Mouse (Mus musculus) intestine, embryonic 15.5 days (tissue): ENCODE data around the gene Zfp689. TPM values are rescaled to one million over a fixed set of nuclear protein-coding genes. Genes with fewer than 3 reads are reported as not detected.

Experiments used
- ATAC-seq: fragments of 200-750 bp; cut with Nextera tagmentation; 2 replicates; pipeline ENCODE4 v1.8.0; 2017; ENCODE audit warnings: moderate TSS enrichment, moderate library complexity
- H3K27ac ChIP-seq: fragments of 300-500 bp; sonication (generic); 2 replicates; pipeline ENCODE4 v1.5.1; 2015; ENCODE audit warnings: mild to moderate bottlenecking, inconsistent platforms
- H3K27me3 ChIP-seq: fragments of 300-500 bp; sonication (generic); replicated peaks from 2 replicates; pipeline ENCODE4 v1.6.1; 2015; ENCODE audit warnings: inconsistent platforms
- H3K36me3 ChIP-seq: fragments of 300-500 bp; sonication (generic); 2 replicates; pipeline ENCODE4 v1.6.1; 2015; ENCODE audit warnings: inconsistent platforms
- H3K4me1 ChIP-seq: fragments of 300-500 bp; sonication (generic); replicated peaks from 2 replicates; pipeline ENCODE4 v1.6.1; 2015; ENCODE audit warnings: inconsistent platforms
- H3K4me2 ChIP-seq: fragments of 300-500 bp; sonication (generic); replicated peaks from 2 replicates; pipeline ENCODE4 v1.6.1; 2015; ENCODE audit warnings: mild to moderate bottlenecking, inconsistent platforms
- H3K4me3 ChIP-seq: fragments of 300-500 bp; sonication (generic); replicated peaks from 2 replicates; pipeline ENCODE4 v1.5.1; 2015; ENCODE audit warnings: inconsistent platforms
- H3K9ac ChIP-seq: fragments of 300-500 bp; sonication (generic); 2 replicates; pipeline ENCODE4 v1.6.1; 2015; ENCODE audit warnings: inconsistent platforms
- H3K9me3 ChIP-seq: fragments of 300-500 bp; sonication (generic); 2 replicates; pipeline ENCODE4 v1.6.1; 2016; ENCODE audit warnings: inconsistent platforms
- WGBS: fragments of 180-500 bp; shearing (Covaris S2); methylation state at CpG from one replicate; pipeline ENCODE4 v1.1.7; 2015; 5-methylcytosine and 5-hydroxymethylcytosine counted together
- polyA plus RNA-seq: library from polyadenylated mRNA; unstranded; fragments of >200 nt; fragmentation: Nextera tagmentation; extraction: Ambion mirVana; gene quantifications from 2 replicates; pipeline ENCODE4 v1.2.1, GENCODE M21; 2015

The Zfp689 gene
- polyA plus RNA-seq, 1 experiment from 2014 or later = 5.9 TPM

- peak overlapping the region; percentile 97 for H3K27ac ChIP-seq
- H3K4me3 ChIP-seq = peak overlapping the region; percentile 98
- H3K27me3 ChIP-seq = no peaks in the 10 kb centered on the region
- peak overlapping the region; percentile 92 for H3K9ac ChIP-seq
- WGBS = under 1% methylated on average over 50 of the region's 50 CpGs
- H3K36me3 ChIP-seq = peaks cover 34% of the 10 kb centered on the region
- H3K9me3 ChIP-seq = no peaks in the 10 kb centered on the region
- peaks cover 16% of the 10 kb centered on the region for H3K4me1 ChIP-seq
- peak overlapping the region; percentile 87 for H3K4me2 ChIP-seq
- peak; percentile 94 for ATAC-seq
Observed at GRCm38 (mm10) chr7:127477687-127478634, 29.0 kb upstream of the Zfp689 start.

GRCm38 (mm10) chr7:127476855-127477254 is 27.9 kb upstream of the Zfp689 start:
- peak overlapping the region; percentile 98; the same call in 1 of the 2 replicates for H3K4me3 ChIP-seq
- H3K4me1 ChIP-seq = peaks cover 16% of the 10 kb centered on the region
- H3K27ac ChIP-seq = peak overlapping the region; percentile 97; the same call in 1 of the 2 replicates
- H3K27me3 ChIP-seq = no peaks in the 10 kb centered on the region
- no peak for ATAC-seq
- H3K9me3 ChIP-seq = no peaks in the 10 kb centered on the region
- 67% methylated on average over 4 of the region's 4 CpGs for WGBS
- peaks cover 29% of the 10 kb centered on the region for H3K36me3 ChIP-seq
- H3K9ac ChIP-seq = no peak overlapping the region; the same call in 1 of the 2 replicates
- peak overlapping the region; percentile 87 for H3K4me2 ChIP-seq

- Histone ChIP-seq H3K27ac (no peak overlapping the region), H3K9ac (no peak overlapping the region), H3K9me3 (no peaks in the 10 kb centered on the region), H3K4me2 (no peak overlapping the region), H3K36me3 (peaks cover 29% of the 10 kb centered on the region), H3K27me3 (no peaks in the 10 kb centered on the region), H3K4me3 (no peak overlapping the region), H3K4me1 (peaks cover 16% of the 10 kb centered on the region)
- ATAC-seq = no peak
- 94% methylated on average over 11 of the region's 11 CpGs for WGBS
Observed at GRCm38 (mm10) chr7:127476336-127476735, 27.4 kb upstream of the Zfp689 start.

GRCm38 (mm10) chr7:127475186-127475740 is 26.3 kb upstream of the Zfp689 start:
- Histone ChIP-seq H3K9ac (no peak overlapping the region), H3K4me3 (no peak overlapping the region), H3K27ac (no peak overlapping the region), H3K9me3 (no peaks in the 10 kb centered on the region), H3K27me3 (no peaks in the 10 kb centered on the region), H3K4me2 (no peak overlapping the region), H3K36me3 (peaks cover 29% of the 10 kb centered on the region), H3K4me1 (peaks cover 8% of the 10 kb centered on the region)
- ATAC-seq = no peak
- WGBS = 93% methylated on average over 11 of the region's 11 CpGs

GRCm38 (mm10) chr7:127474378-127475070 is 25.6 kb upstream of the Zfp689 start:
- Histone ChIP-seq H3K4me1 (peaks cover 8% of the 10 kb centered on the region; the same call in 1 of the 2 replicates), H3K27me3 (no peaks in the 10 kb centered on the region), H3K36me3 (peaks cover 29% of the 10 kb centered on the region), H3K27ac (no peak overlapping the region), H3K9ac (no peak overlapping the region), H3K9me3 (no peaks in the 10 kb centered on the region), H3K4me2 (no peak overlapping the region), H3K4me3 (no peak overlapping the region)
- no peak for ATAC-seq
- 74% methylated on average over 6 of the region's 6 CpGs for WGBS

- Histone ChIP-seq H3K9me3 (no peaks in the 10 kb centered on the region), H3K36me3 (peaks cover 29% of the 10 kb centered on the region), H3K4me3 (no peak overlapping the region), H3K4me1 (peaks cover 12% of the 10 kb centered on the region; the same call in 1 of the 2 replicates), H3K4me2 (no peak overlapping the region), H3K27me3 (no peaks in the 10 kb centered on the region), H3K27ac (no peak overlapping the region), H3K9ac (no peak overlapping the region)
- 90% methylated on average over 5 of the region's 5 CpGs for WGBS
- no peak for ATAC-seq
Observed at GRCm38 (mm10) chr7:127473705-127474104, 24.7 kb upstream of the Zfp689 start.

GRCm38 (mm10) chr7:127472060-127472459 is 23.1 kb upstream of the Zfp689 start:
- Histone ChIP-seq H3K27me3 (no peaks in the 10 kb centered on the region), H3K27ac (peak overlapping the region; percentile 99), H3K9me3 (no peaks in the 10 kb centered on the region), H3K36me3 (peaks cover 34% of the 10 kb centered on the region), H3K4me1 (peaks cover 11% of the 10 kb centered on the region; the same call in 1 of the 2 replicates), H3K4me2 (peak overlapping the region; percentile 89), H3K9ac (peak overlapping the region; percentile 89), H3K4me3 (peak overlapping the region; percentile 84)
- no peak for ATAC-seq
- WGBS = 2% methylated on average over 7 of the region's 7 CpGs

GRCm38 (mm10) chr7:127471646-127472010 is 22.7 kb upstream of the Zfp689 start:
- no peaks in the 10 kb centered on the region for H3K27me3 ChIP-seq
- WGBS = 1% methylated on average over 24 of the region's 25 CpGs
- peaks cover 34% of the 10 kb centered on the region for H3K36me3 ChIP-seq
- 0 out of 2 replicates have a peak, but pooled peaks cover 7% of the 10 kb centered on the region for H3K4me1 ChIP-seq
- peak; percentile 54 for ATAC-seq
- H3K9me3 ChIP-seq = no peaks in the 10 kb centered on the region
- peak overlapping the region; percentile 89 for H3K9ac ChIP-seq
- H3K27ac ChIP-seq = peak overlapping the region; percentile 99
- H3K4me2 ChIP-seq = peak overlapping the region; percentile 89
- H3K4me3 ChIP-seq = peak overlapping the region; percentile 84

- Histone ChIP-seq H3K27me3 (no peaks in the 10 kb centered on the region), H3K4me3 (peak overlapping the region; percentile 84), H3K4me1 (0 out of 2 replicates have a peak, but pooled peaks cover 7% of the 10 kb centered on the region), H3K36me3 (peaks cover 30% of the 10 kb centered on the region), H3K27ac (peak overlapping the region; percentile 99), H3K4me2 (peak overlapping the region; percentile 89), H3K9me3 (no peaks in the 10 kb centered on the region), H3K9ac (peak overlapping the region; percentile 89)
- ATAC-seq = peak; percentile 94
- under 1% methylated on average over 46 of the region's 46 CpGs for WGBS
Observed at GRCm38 (mm10) chr7:127470743-127471645, 22.0 kb upstream of the Zfp689 start.

- H3K36me3 ChIP-seq = peaks cover 22% of the 10 kb centered on the region
Observed at GRCm38 (mm10) chr7:127470011-127470715, 21.2 kb upstream of the Zfp689 start.

GRCm38 (mm10) chr7:127466606-127467005 is 17.6 kb upstream of the Zfp689 start:
- no peak overlapping the region for H3K4me2 ChIP-seq
- H3K27ac ChIP-seq = no peak overlapping the region
- H3K9me3 ChIP-seq = no peaks in the 10 kb centered on the region
- WGBS = 95% methylated on average over 4 of the region's 4 CpGs
- 0 out of 2 replicates have a peak, but pooled peaks cover 7% of the 10 kb centered on the region for H3K4me1 ChIP-seq
- H3K4me3 ChIP-seq = no peak overlapping the region
- no peak for ATAC-seq
- H3K36me3 ChIP-seq = 0 out of 2 replicates have a peak, but pooled peaks cover 6% of the 10 kb centered on the region
- H3K27me3 ChIP-seq = no peaks in the 10 kb centered on the region
- no peak overlapping the region for H3K9ac ChIP-seq

More at GRCm38 (mm10) chr7:127470011-127470715, 21.2 kb upstream of the Zfp689 start:
- Histone ChIP-seq H3K27ac (peak overlapping the region; percentile 99), H3K4me3 (peak overlapping the region; percentile 84), H3K4me1 (0 out of 2 replicates have a peak, but pooled peaks cover 7% of the 10 kb centered on the region), H3K27me3 (no peaks in the 10 kb centered on the region), H3K4me2 (peak overlapping the region; percentile 89), H3K9ac (peak overlapping the region; percentile 89), H3K9me3 (no peaks in the 10 kb centered on the region)
- 8% methylated on average over 10 of the region's 10 CpGs for WGBS
- ATAC-seq = peak; percentile 37
